Mouse (Mus musculus) hematopoietic stem cell, adult 5-6 weeks (primary cell): ENCODE measurements at regions not wholly inside any gene's neighbourhood (a gene's known extent, or its start where the extent isn't known, plus 50 kb on each side); places are given as distances from the start of the nearest gene placed in this dataset.

Source experiments
- ATAC-seq, 2 experiments: fragments of 125-278 bp in 1 of 2; replicated peaks in 1 of 2; 2 replicates each; pipeline ENCODE4 v1.8.0; 2016 to 2017; ENCODE audit warnings: inconsistent platforms in 2 of 2, mild to moderate bottlenecking in 2 of 2, moderate number of reproducible peaks in 2 of 2, low read depth in 1 of 2, moderate TSS enrichment in 1 of 2; ENCODE audit not compliant: low FRiP score in 2 of 2, poor library complexity in 2 of 2, severe bottlenecking in 2 of 2, insufficient read depth in 1 of 2, low TSS enrichment in 1 of 2

DNA sequence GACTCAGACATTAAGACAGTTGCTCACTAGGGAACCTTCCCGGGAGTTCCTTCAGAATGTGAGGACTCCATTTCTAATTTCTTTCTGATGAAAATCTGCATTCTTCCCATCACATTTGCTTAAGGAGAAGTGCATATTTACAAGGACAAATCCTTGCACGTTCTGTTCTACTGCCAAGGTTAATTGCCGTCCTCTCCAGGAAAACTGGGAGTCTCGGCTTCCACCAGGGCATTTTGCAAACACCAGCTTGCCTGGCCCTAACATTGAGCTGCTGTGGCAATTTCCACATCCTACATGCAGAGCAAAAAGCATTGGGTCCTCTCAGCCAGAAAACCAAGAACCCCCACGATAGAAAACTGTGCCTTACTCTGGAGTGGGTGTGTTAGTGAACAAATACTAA is 91.5 kb upstream of the Noct start:
- no peak for ATAC-seq

DNA sequence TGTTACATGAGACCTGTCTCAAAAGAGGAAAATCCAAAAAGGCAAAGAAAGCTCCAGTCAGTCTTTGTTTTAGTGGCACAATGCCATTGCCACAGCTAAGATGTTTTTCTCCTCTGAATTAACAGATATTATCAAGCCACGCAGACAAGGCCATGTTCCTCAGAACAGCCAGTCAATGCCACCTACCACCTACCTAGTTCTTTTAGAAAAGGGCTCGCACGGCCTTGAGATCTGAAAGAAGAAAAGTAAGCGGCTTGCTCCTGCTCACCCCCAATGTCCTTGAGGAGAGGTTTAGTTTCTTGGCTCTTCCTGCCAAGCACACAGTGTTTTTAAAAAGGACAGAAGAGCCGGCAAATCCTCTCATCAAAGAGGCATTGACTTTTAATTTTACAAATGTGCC is 88.7 kb upstream of the Noct start:
- ATAC-seq, result no peak

DNA sequence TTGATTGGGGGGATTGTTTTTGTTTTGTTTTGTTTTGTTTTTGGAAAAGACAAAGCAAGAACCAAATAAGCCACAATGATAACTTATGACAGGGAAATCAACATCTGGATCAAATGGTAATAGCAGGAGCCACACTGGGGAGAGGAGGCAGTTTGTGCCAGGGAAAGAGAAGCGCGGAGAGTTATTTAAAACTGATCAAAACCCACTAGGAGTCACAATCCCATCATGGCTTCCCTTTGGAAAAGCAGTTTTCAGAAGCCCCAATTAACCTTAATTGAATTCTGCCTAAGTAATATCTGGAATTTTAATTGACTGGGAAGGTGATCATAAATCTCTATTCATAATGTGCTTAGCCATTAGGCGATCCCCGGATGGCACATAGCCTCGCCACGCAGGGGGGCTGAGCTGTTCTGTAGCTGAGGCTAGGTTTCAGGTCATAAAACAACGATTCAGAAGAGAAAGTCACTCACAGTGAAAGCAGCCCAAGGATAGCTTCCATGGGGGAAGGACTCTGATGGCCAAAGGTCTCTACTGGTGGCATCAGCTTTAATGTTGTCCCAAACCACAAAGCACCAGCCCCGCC is 86.4 kb upstream of the Noct start:
- no peak for ATAC-seq

DNA sequence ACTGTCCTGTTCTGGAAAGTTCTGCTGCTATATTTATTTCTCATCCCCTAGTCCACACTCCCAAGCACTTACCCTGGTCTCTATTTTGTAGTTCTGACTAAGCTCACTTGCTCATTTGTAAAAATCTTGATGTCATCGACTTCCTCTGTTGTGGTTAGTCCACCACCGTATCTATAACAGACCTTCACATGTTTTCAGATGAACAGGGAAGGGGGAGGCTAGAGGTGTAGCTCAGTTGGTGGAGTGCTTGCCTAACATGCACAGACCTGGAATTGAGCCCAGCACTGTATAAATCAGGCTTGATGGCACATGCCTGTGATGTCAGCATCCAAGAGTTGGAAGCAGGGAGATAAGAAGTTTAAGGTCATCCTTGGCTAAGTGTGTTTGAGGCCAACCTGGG is 78.3 kb upstream of the Noct start:
- ATAC-seq, result peak; percentile 94 to 97

DNA sequence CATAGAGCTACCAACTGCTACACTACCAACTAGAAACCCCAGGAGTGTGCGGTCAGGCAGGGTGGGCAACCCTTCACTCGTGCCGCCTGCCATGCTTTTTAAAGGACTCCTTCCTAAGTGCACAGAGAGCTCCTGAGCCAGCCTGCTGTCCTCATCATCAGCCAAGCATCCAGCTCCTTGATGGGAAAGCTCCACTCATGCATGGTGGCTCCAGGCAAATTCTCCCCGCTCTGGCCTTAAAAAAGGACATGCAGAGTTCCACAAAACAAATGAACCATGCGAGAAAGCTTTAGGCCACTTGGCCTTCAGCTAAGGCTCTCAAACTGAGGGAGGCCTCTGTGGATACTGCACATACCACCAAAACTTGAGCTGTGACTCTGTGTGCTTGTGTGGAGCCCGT is 74.2 kb upstream of the Noct start:
- no peak for ATAC-seq

DNA sequence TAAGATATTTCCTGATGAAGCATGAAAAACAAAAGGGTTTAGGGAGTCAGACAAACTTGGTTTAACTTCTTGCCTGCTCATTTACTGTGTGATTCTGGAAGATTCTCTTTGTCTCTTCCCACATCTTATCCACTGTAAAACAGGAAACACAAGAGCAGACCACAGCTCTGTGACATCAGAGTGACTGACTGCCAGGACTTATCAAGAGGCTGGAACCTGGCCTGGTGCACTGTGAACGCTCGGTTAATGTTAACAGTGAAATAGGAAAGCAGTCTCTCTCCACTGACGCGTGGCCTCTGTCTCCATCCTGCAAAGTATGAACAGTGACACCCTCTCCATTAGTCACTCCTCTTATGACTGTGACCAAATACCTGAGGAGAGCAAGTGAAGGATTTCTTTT is 73.1 kb upstream of the Noct start:
- ATAC-seq, result peak; percentile 70 to 78

DNA sequence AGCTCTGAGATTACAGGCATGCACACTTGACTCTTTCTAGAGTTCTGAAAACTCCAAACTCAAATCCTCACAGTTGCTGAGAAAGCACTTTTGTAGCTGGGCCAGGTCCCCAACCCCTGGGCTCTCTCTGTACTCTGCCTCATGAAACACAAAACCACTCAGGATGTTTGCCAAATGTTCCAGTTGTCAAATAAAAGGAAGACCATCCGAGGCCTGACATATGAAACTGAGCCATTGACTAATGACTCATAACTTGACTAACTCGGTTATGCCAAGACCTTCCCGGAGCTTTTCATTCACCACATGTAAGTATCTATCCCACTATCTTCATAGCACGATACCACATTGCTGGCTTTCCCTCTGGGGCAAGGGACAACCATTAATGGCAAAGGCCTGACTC is 68.6 kb upstream of the Noct start:
- no peak for ATAC-seq

DNA sequence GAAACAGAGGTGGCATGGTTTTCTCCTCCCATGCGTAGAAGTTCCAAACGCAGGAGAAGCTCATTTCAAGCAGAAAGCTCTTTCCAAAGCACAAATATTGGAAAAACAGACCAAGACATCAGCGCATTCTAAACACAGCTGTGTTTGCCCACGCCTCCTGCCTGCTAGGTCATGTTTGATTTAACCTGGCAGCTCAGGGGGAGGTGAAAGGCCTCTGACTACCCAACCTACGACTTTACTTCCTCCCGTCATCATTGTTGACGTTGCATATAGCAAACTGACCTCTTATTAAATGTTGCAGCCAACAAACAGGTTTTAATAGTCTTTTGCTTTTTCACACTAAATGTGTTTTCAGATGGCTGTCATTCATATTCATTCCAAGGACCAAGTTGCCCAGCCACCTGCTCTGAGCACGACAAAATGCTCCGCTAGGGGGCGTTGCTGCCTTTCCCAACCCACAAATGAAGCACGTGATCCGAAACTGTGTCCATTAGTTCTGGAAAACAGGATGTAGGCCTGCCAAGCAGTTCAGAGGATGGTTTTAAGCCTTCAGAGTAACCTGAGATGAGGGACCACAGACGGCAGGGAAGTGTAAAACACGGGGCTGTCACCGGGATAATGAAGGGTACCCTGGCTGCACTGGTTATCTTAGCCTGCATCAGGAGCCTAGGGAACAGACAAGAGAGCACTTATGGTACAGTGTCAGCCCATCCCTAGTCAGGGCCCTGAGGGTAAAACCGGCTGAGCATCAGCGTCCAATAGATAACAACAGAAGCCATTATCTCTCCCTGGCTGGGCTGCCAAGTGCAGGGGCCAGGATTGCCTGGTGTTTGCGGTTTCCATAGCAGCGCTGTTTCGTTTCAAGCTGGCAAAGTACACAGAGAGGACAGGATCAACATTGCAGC is 67.6 kb upstream of the Noct start:
- peak; percentile 37 to 43; a peak in 2 of 4 replicates for ATAC-seq

DNA sequence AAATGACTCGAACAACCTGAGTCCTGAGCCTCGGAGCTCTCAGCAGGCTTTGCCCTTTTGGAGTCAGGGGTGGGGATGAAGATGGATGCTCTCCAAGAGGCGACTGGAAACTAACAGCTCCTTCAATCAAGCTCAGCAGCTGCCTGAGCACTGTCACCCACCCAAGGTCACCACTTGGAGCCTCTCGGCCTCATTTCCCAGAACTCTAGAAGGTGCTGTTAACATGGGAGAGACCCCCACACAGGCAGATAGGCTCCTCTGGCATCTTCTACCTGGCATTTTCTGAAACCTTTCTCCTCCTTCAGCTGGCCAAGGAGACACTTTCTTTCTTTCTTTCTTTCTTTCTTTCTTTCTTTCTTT is 67.0 kb upstream of the Noct start:
- ATAC-seq, result no peak

DNA sequence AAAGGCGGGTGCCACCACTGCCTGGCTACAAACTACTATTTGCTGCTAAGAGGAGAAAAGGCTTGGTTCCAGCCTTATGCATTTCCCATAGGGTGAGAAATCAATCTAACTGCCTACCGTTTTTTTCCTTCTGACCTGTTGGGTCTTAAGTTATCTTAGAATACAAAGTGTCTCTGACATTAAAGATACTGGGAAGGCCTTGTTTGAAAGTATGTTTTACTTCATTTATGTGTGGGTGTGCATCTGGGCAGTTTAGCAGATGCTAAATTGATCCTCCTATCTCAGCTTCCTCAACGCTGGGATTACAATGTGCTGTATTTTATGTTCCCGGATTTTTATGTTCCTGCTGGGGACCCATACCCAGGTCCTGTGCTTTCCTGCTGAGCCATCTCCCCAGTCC is 65.8 kb upstream of the Noct start:
- ATAC-seq, result no peak

DNA sequence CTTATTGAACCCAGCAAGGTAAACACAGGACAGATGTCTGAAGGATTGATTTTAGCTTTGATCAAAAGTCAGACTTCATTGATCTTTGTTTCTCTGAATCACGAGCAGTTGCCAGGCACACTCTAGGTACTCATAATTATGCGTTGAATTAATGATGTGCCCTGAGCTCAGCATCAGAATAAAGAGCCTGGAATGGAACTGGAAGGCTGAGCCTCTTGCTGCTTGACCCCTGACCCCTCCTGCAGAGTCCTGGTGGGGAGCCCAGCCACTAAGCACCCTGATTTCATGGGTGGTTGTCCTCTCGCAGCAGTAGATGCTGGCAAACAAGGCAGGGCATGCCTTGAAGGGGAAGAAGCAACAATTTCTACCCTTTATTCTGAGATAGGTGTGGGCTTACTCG is 64.9 kb upstream of the Noct start:
- no peak for ATAC-seq

DNA sequence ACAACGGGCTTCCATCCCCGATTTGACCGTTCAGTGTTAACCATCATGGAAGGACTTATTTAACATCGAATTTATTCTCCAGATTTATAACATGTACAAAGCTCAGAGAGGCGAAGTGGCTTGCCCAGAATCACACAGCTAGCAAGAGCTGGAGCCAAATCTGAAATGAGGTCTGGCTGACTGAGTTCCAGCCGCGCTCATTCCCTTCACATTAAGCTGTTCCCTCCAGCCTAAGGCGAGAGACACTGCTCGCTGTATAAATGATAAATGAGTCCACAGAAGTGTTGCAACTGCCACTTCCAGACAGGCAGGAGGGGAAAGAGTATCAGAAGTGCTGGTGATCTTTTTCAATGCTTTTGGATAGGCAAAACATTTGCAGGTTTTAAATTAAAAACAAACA is 64.4 kb upstream of the Noct start:
- ATAC-seq, result no peak

DNA sequence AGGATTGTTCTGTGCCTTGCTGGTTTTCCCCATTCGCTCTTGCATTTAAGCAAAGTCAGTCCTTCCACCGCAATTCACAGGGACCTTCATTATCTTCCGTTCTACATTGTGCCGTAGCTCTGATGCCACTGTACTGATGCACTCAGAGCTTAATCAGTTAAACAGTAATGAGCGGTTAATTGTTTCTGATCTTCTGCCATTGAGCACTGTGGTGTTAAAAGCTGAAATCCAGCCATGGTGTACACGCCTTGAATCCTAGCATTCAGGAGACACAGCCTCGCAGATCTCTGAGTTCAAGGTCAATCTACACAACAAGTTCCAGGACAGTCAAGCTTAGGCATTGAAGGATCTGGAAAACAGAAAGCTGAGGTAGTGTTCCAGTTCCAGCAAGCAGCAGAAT is 63.6 kb upstream of the Noct start:
- ATAC-seq, result no peak

DNA sequence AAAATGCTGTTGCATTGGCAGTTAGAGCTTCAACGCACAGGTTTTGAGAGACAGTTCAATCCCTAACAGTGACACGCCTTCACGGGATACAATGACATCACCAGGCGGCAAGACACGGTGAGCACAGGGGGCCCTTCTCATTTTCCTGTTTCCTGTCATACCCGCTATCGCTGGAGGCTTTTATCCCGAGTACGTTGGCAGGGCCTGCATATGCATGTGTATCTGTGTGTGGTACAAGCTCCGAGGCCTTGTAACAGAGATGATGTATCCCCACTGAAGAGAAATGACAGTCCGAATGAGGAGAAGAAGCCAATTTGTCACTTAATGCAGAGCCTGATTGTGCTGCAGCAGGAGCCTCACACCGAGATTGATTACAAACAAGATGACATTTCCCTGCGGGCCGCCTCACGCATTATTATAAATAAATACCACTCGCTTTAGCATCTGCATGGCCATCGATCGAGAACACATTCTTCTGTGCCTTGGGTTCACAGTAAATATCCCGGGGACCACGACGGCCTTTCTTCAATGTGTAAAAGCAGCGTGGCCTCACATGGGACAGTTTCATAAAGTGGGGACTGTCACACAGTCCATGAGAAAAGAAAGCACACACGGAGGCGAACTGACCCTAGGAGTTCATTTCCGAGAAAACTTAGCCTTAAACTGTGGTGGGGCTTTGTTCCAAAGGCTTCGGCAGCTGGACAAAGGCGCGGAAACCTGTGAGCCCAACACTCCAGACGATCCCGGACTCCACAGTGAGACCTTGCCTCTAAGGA is 54.9 kb upstream of the Noct start:
- no peak for ATAC-seq

DNA sequence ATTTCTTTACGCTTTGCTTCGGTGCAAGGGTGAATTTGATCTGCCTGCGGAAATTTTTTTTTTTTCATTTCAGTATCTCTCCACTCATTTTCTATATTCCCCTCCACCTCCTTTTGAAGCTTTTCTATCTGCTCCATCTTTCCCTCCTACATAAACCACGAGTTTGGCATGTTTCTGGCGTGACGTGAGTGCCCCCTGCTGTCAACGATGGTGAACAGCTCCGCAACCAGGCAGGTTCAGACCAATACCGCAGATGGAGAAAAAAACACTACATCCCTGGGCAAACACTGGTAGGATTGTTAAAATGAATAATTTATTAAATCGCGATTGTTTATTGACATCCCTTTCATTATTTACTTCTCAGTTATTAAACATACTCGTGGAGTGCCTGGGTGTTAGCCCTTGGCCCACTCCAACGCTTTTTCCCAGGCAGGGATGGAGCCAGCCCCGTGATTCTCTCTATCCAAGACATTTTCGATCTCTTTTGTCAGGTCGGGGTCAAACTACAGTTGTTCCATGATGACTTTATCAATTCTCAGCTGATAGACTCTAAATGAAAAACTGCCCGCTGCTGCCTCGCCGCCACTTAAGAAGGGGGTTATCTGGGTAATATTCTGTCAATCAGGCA is 53.9 kb upstream of the Noct start:
- ATAC-seq, result peak; percentile 87 to 94
